Mouse (Mus musculus) lung, embryonic 16.5 days (tissue): ENCODE results near the gene Hoxa7. TPM values are rescaled to one million over a fixed set of nuclear protein-coding genes. Genes with fewer than 3 reads are reported as not detected.

Source experiments
- ATAC-seq: fragments of 200-750 bp; cut with Nextera tagmentation; 2 replicates; pipeline ENCODE4 v1.8.0; 2017; ENCODE audit warnings: low read depth, mild to moderate bottlenecking, moderate library complexity
- H3K27ac ChIP-seq: fragments of 300-500 bp; sonication (generic); 2 replicates; pipeline ENCODE4 v1.5.1; 2014; ENCODE audit warnings: mild to moderate bottlenecking, control low read depth, low read length
- H3K27me3 ChIP-seq: fragments of 300-500 bp; sonication (generic); 2 replicates; pipeline ENCODE4 v1.6.1; 2014; ENCODE audit warnings: low read depth, low read length, mixed read lengths; ENCODE audit not compliant: control insufficient read depth, insufficient read depth
- H3K36me3 ChIP-seq: fragments of 300-500 bp; sonication (generic); 2 replicates; pipeline ENCODE4 v1.6.1; 2014; ENCODE audit warnings: low read length; ENCODE audit not compliant: control insufficient read depth, insufficient read depth
- H3K4me1 ChIP-seq: fragments of 300-500 bp; sonication (generic); replicated peaks from 2 replicates; pipeline ENCODE4 v1.6.1; 2014; ENCODE audit warnings: low read length, mixed read lengths; ENCODE audit not compliant: control insufficient read depth, insufficient read depth
- H3K4me2 ChIP-seq: fragments of 300-500 bp; sonication (generic); 2 replicates; pipeline ENCODE4 v1.6.1; 2014; ENCODE audit warnings: low read depth, low read length, control low read depth
- H3K4me3 ChIP-seq: fragments of 300-500 bp; sonication (generic); 2 replicates; pipeline ENCODE4 v1.5.1; 2014; ENCODE audit warnings: mild to moderate bottlenecking, low read length, control low read depth
- H3K9ac ChIP-seq: fragments of 300-500 bp; sonication (generic); 2 replicates; pipeline ENCODE4 v1.6.1; 2014; ENCODE audit warnings: low read length, control low read depth
- H3K9me3 ChIP-seq: fragments of 300-500 bp; sonication (generic); 2 replicates; pipeline ENCODE4 v1.6.1; 2016; ENCODE audit warnings: low read length; ENCODE audit not compliant: control insufficient read depth
- WGBS: fragments of 180-500 bp; shearing (Covaris S2); extraction: QIAGEN DNeasy Blood & Tissue Kit; methylation state at CpG from one replicate; pipeline ENCODE4 v1.1.7; 2014; 5-methylcytosine and 5-hydroxymethylcytosine counted together
- polyA plus RNA-seq: library from polyadenylated mRNA; unstranded; fragments of >200 nt; fragmentation: Nextera tagmentation; extraction: Ambion mirVana; gene quantifications from 2 replicates; pipeline ENCODE4 v1.2.1, GENCODE M21; 2015

Hoxa7 gene
- polyA plus RNA-seq, 1 experiment from 2014 or later: 5.8 TPM

GRCm38 (mm10) chr6:52247766-52248637 lies 26.3 kb upstream of the Hoxa7 start:
- Histone ChIP-seq H3K27ac (no peak overlapping the region), H3K4me3 (no peak overlapping the region), H3K27me3 (peaks cover 97% of the 10 kb centered on the region), H3K4me1 (0 out of 2 replicates have a peak, but pooled peaks cover 2% of the 10 kb centered on the region), H3K4me2 (no peak overlapping the region), H3K36me3 (no peaks in the 10 kb centered on the region), H3K9me3 (no peaks in the 10 kb centered on the region), H3K9ac (no peak overlapping the region)
- 2% methylated on average over 23 of the region's 23 CpGs for WGBS
- no peak for ATAC-seq

GRCm38 (mm10) chr6:52246916-52247315 lies 25.3 kb upstream of the Hoxa7 start:
- Histone ChIP-seq H3K4me1 (0 out of 2 replicates have a peak, but pooled peaks cover 2% of the 10 kb centered on the region), H3K9ac (no peak overlapping the region), H3K27me3 (peaks cover 97% of the 10 kb centered on the region), H3K4me3 (no peak overlapping the region), H3K4me2 (no peak overlapping the region), H3K9me3 (no peaks in the 10 kb centered on the region), H3K27ac (no peak overlapping the region), H3K36me3 (no peaks in the 10 kb centered on the region)
- no peak for ATAC-seq
- 9% methylated on average over 3 of the region's 3 CpGs for WGBS

GRCm38 (mm10) chr6:52246403-52246803 lies 24.7 kb upstream of the Hoxa7 start:
- Histone ChIP-seq H3K9ac (no peak overlapping the region), H3K9me3 (no peaks in the 10 kb centered on the region), H3K4me2 (no peak overlapping the region), H3K4me3 (no peak overlapping the region), H3K36me3 (no peaks in the 10 kb centered on the region), H3K4me1 (0 out of 2 replicates have a peak, but pooled peaks cover 2% of the 10 kb centered on the region), H3K27me3 (peaks cover 97% of the 10 kb centered on the region), H3K27ac (no peak overlapping the region)
- 1% methylated on average over 26 of the region's 26 CpGs for WGBS
- no peak for ATAC-seq

- Histone ChIP-seq H3K4me1 (0 out of 2 replicates have a peak, but pooled peaks cover 2% of the 10 kb centered on the region), H3K4me3 (no peak within 1 kb of the TSS; the same call in 1 of the 2 replicates), H3K27me3 (peaks cover 97% of the 10 kb centered on the region), H3K36me3 (no peaks in the 10 kb centered on the region), H3K9me3 (no peaks in the 10 kb centered on the region), H3K27ac (no peak within 1 kb of the TSS), H3K9ac (no peak within 1 kb of the TSS), H3K4me2 (no peak within 1 kb of the TSS)
- ATAC-seq: no peak
- WGBS: under 1% methylated on average over 20 of the region's 20 CpGs
Measured at GRCm38 (mm10) chr6:52245757-52246142, 24.1 kb upstream of the Hoxa7 start, which contains the start of gene Hoxa11. Hoxa11 (minus strand) TSS chr6:52245810.

- H3K4me3 ChIP-seq: no peak overlapping the region; the same call in 1 of the 2 replicates
- H3K36me3 ChIP-seq: no peaks in the 10 kb centered on the region
- H3K4me2 ChIP-seq: no peak overlapping the region
- H3K27ac ChIP-seq: no peak overlapping the region
- H3K4me1 ChIP-seq: peaks cover 2% of the 10 kb centered on the region; the same call in 1 of the 2 replicates
- no peaks in the 10 kb centered on the region for H3K9me3 ChIP-seq
- under 1% methylated on average over 71 of the region's 71 CpGs for WGBS
- H3K27me3 ChIP-seq: peaks cover 96% of the 10 kb centered on the region
- ATAC-seq: no peak
- H3K9ac ChIP-seq: no peak overlapping the region
Measured at GRCm38 (mm10) chr6:52245040-52245756, 23.5 kb upstream of the Hoxa7 start.

- no peak overlapping the region for H3K4me2 ChIP-seq
- H3K9me3 ChIP-seq: no peaks in the 10 kb centered on the region
- 2% methylated on average over 23 of the region's 23 CpGs for WGBS
- H3K9ac ChIP-seq: no peak overlapping the region
- peaks cover 96% of the 10 kb centered on the region for H3K27me3 ChIP-seq
- no peaks in the 10 kb centered on the region for H3K36me3 ChIP-seq
- no peak overlapping the region for H3K27ac ChIP-seq
- no peak for ATAC-seq
- H3K4me1 ChIP-seq: peaks cover 2% of the 10 kb centered on the region; the same call in 1 of the 2 replicates
- no peak overlapping the region for H3K4me3 ChIP-seq
Measured at GRCm38 (mm10) chr6:52244471-52245039, 22.9 kb upstream of the Hoxa7 start.

GRCm38 (mm10) chr6:52243681-52244121 lies 22.0 kb upstream of the Hoxa7 start:
- H3K9ac ChIP-seq: no peak overlapping the region
- no peaks in the 10 kb centered on the region for H3K9me3 ChIP-seq
- H3K36me3 ChIP-seq: no peaks in the 10 kb centered on the region
- peaks cover 93% of the 10 kb centered on the region for H3K27me3 ChIP-seq
- H3K4me2 ChIP-seq: no peak overlapping the region
- no peak overlapping the region for H3K27ac ChIP-seq
- no peak for ATAC-seq
- WGBS: 0% methylated on average over 12 of the region's 12 CpGs
- peaks cover 2% of the 10 kb centered on the region; the same call in 1 of the 2 replicates for H3K4me1 ChIP-seq
- no peak overlapping the region for H3K4me3 ChIP-seq

GRCm38 (mm10) chr6:52242801-52243332 lies 21.2 kb upstream of the Hoxa7 start:
- H3K4me1 ChIP-seq: peaks cover 2% of the 10 kb centered on the region; the same call in 1 of the 2 replicates
- WGBS: 7% methylated on average over 4 of the region's 4 CpGs
- H3K27ac ChIP-seq: no peak overlapping the region
- no peaks in the 10 kb centered on the region for H3K9me3 ChIP-seq
- no peak overlapping the region for H3K9ac ChIP-seq
- H3K27me3 ChIP-seq: peaks cover 90% of the 10 kb centered on the region
- no peaks in the 10 kb centered on the region for H3K36me3 ChIP-seq
- H3K4me3 ChIP-seq: no peak overlapping the region
- no peak for ATAC-seq
- no peak overlapping the region for H3K4me2 ChIP-seq
